Mouse (Mus musculus): ENCODE data around the gene Limk1.

- TF ChIP-seq CTCF (IDR thresholded peaks at IDR 0.05; ENCODE audit: extremely low read depth, insufficient read length, insufficient replicate concordance, low read depth, low read length) (no peak), POLR2A (IDR thresholded peaks at IDR 0.05; ENCODE audit: low read depth, low read length) (no peak)
These were observed 49.7 kb downstream of the Limk1 start for GRCm38 (mm10) chr5:134638461-134639268.
